Mouse (Mus musculus): ENCODE results near the gene Sez6l2.

- TF ChIP-seq CTCF (IDR thresholded peaks at IDR 0.05; ENCODE audit: borderline replicate concordance, insufficient read depth, low read depth, low read length) (no peak), POLR2A (IDR thresholded peaks at IDR 0.05; ENCODE audit: borderline replicate concordance, insufficient read depth, low read length) (no peak)
Measured at GRCm38 (mm10) chr7:126983113-126983512, 32.8 kb downstream of the Sez6l2 start.

Measured in cerebellum, adult 2 months (tissue).